ENCODE assay signal across 15 mouse cellular contexts in the genomic region with DNA sequence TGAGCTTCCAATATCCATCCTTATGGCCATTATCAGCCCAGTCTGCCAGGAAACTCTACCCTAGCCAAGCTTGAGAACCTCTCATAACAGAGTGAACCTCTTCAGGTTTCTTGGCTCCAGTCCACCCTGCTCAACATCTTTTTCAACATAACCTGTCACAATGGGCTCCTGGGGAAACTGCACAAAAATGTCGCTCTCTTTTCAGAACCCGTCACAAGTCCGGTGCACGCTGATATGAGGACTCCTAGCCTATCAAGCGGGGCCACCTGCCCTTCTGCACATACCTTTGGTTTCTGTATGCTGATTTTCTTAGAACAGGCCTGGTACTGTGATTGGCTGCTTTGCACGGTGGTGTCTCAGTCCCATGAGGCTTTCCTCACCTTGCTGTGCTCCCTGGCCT.
A peak's percentile ranks its signal among the peaks of the same experiment; 100 is the strongest.
DNase-seq lines count a peak whose midpoint lies in the region; ATAC-seq lines count a peak whose summit lies in the region.
"Had no signal": no experiment of that assay in that cellular context is flagged by ENCODE, and none has a peak within 500 bp of the region (broad histone marks: within the 10 kb centered on the region; RNA-seq: fewer than 3 reads in every experiment).

No protein-coding gene starts in this region.

- WGBS in heart, embryonic 10.5 days, result 81% methylated on average over 6 of the region's 6 CpGs
- 90% methylated on average over 6 of the region's 6 CpGs for WGBS in forebrain, embryonic 12.5 days

- H3K36me3 ChIP-seq in heart, embryonic 10.5 days, result no peaks in the 10 kb centered on the region
- no peaks in the 10 kb centered on the region for H3K36me3 ChIP-seq in forebrain, embryonic 12.5 days (replicated peaks)
- H3K36me3 ChIP-seq: heart, embryonic 13.5 days; limb, embryonic 13.5 days; midbrain, embryonic 13.5 days had no signal

- H3K9ac ChIP-seq in forebrain, embryonic 12.5 days, result no peak overlapping the region
- H3K9ac ChIP-seq: heart, embryonic 13.5 days; limb, embryonic 13.5 days; midbrain, embryonic 13.5 days had no signal

- H3K27me3 ChIP-seq in heart, embryonic 10.5 days (ENCODE audit: insufficient read depth, poor library complexity, severe bottlenecking), result no peaks in the 10 kb centered on the region
- no peaks in the 10 kb centered on the region for H3K27me3 ChIP-seq in forebrain, embryonic 12.5 days
- H3K27me3 ChIP-seq: heart, embryonic 13.5 days; midbrain, embryonic 13.5 days had no signal

- H3K4me1 ChIP-seq in heart, embryonic 10.5 days, result peaks cover 19% of the 10 kb centered on the region
- H3K4me1 ChIP-seq in brown adipose tissue, adult 24 weeks (ENCODE audit: control insufficient read depth, insufficient read depth, insufficient read length, low read length), result peaks cover 19% of the 10 kb centered on the region; the same call in 1 of the 2 replicates
- H3K4me1 ChIP-seq in forebrain, embryonic 12.5 days, result peaks cover 6% of the 10 kb centered on the region
- H3K4me1 ChIP-seq: limb, embryonic 13.5 days had no signal

- ATAC-seq in megakaryocyte, adult 5-6 weeks (ENCODE audit: poor library complexity, severe bottlenecking), result 0 out of 2 replicates have a peak, but pooled peaks have one; percentile 13
- ATAC-seq in forebrain, embryonic 12.5 days (ENCODE audit: low FRiP score), result no peak
- ATAC-seq: midbrain, embryonic 13.5 days had no signal

- H3K4me2 ChIP-seq in forebrain, embryonic 12.5 days, result no peak overlapping the region
- H3K4me2 ChIP-seq: heart, embryonic 13.5 days; limb, embryonic 13.5 days; midbrain, embryonic 13.5 days had no signal

- DNase-seq in heart, embryonic 10.5 days (ENCODE audit: low spot score), result peak; percentile 81
- DNase-seq in heart, adult 9 months (ENCODE audit: low spot score in 2 of 2), result no peak
- peak; percentile 50 to 51 for DNase-seq in cerebellum, postnatal 25 days
- no peak for DNase-seq in layer of hippocampus, postnatal 36 days
- DNase-seq in kidney, adult 8-10 months, result no peak
- DNase-seq: adrenal gland, adult 2 months; B cell, adult 2 months; right cerebral cortex, postnatal 14 days; thymus, adult 2 months had no signal

- H3K4me3 ChIP-seq in heart, embryonic 10.5 days, result no peak overlapping the region
- H3K4me3 ChIP-seq in brown adipose tissue, adult 24 weeks (ENCODE audit: insufficient read depth, low read depth, low read length), result no peak overlapping the region
- no peak overlapping the region for H3K4me3 ChIP-seq in forebrain, embryonic 12.5 days (replicated peaks)
- H3K4me3 ChIP-seq: heart, embryonic 13.5 days; limb, embryonic 13.5 days; midbrain, embryonic 13.5 days had no signal

- no peaks in the 10 kb centered on the region for H3K9me3 ChIP-seq in heart, embryonic 10.5 days
- H3K9me3 ChIP-seq in forebrain, embryonic 12.5 days, result no peaks in the 10 kb centered on the region
- H3K9me3 ChIP-seq: heart, embryonic 13.5 days; limb, embryonic 13.5 days; midbrain, embryonic 13.5 days had no signal

- H3K27ac ChIP-seq in heart, embryonic 10.5 days, result no peak overlapping the region
- peak overlapping the region; percentile 63 for H3K27ac ChIP-seq in brown adipose tissue, adult 24 weeks (replicated peaks; ENCODE audit: low read depth, low read length)
- no peak overlapping the region for H3K27ac ChIP-seq in forebrain, embryonic 12.5 days
- H3K27ac ChIP-seq: heart, embryonic 13.5 days; limb, embryonic 13.5 days; midbrain, embryonic 13.5 days had no signal

Comparison
In these comparisons a context has a peak if more than half of its experiments do, and no peak if none do; other contexts are left out.
1. DNase-seq: peak in heart, embryonic 10.5 days (single experiment) and cerebellum, postnatal 25 days (2 of 2); none in heart, adult 9 months (0 of 2), layer of hippocampus, postnatal 36 days (0 of 2) and kidney, adult 8-10 months (0 of 2).